Comparison of ENCODE assay signal across 10 mouse cellular contexts in genomic region chr5:139584971-139585747, GRCm38 (mm10). TPM values are rescaled to one million over a fixed set of nuclear protein-coding genes. Genes with fewer than 3 reads are reported as not detected.
A peak's percentile ranks its signal among the peaks of the same experiment; 100 is the strongest.
DNase-seq lines count a peak whose midpoint lies in the region; ATAC-seq lines count a peak whose summit lies in the region.
"Had no signal": no experiment of that assay in that cellular context is flagged by ENCODE, and none has a peak within 500 bp of the region (broad histone marks: within the 10 kb centered on the region; RNA-seq: fewer than 3 reads in every experiment).

No protein-coding gene starts in this region.

- peaks cover 5% of the 10 kb centered on the region; the same call in 1 of the 2 replicates for H3K4me1 ChIP-seq in embryonic facial prominence, embryonic 14.5 days (ENCODE audit: control insufficient read depth, insufficient read depth, low read length)
- peaks cover 34% of the 10 kb centered on the region for H3K4me1 ChIP-seq in hindbrain, embryonic 14.5 days (replicated peaks; ENCODE audit: control insufficient read depth, insufficient read depth, low read length)
- H3K4me1 ChIP-seq in neural tube, embryonic 13.5 days (replicated peaks): peaks cover 40% of the 10 kb centered on the region

- DNase-seq in left cerebral cortex, postnatal 4 days: peak; percentile 60
- DNase-seq in left cerebral cortex, adult 8-10 months (ENCODE audit: low spot score in 2 of 2): no peak
- peak; percentile 37 for DNase-seq in embryonic facial prominence, embryonic 14.5 days (ENCODE audit: low spot score)
- peak; percentile 51 for DNase-seq in hindbrain, embryonic 14.5 days (ENCODE audit: low spot score)
- DNase-seq in B cell, adult 2 months: no peak
- DNase-seq in yolk sac, embryonic 10.5 days (ENCODE audit: low spot score): no peak

- H3K27me3 ChIP-seq in embryonic facial prominence, embryonic 14.5 days (replicated peaks; ENCODE audit: control insufficient read depth, insufficient read depth, low read length): peaks cover 71% of the 10 kb centered on the region
- peaks cover 38% of the 10 kb centered on the region for H3K27me3 ChIP-seq in hindbrain, embryonic 14.5 days (ENCODE audit: control insufficient read depth, insufficient read depth, low read length)
- H3K27me3 ChIP-seq in neural tube, embryonic 13.5 days: peaks cover 69% of the 10 kb centered on the region

- peak overlapping the region; percentile 32 for H3K4me2 ChIP-seq in embryonic facial prominence, embryonic 14.5 days (ENCODE audit: low read depth, low read length)
- H3K4me2 ChIP-seq in hindbrain, embryonic 14.5 days (replicated peaks): peak overlapping the region; percentile 42
- peak overlapping the region; percentile 42 for H3K4me2 ChIP-seq in neural tube, embryonic 13.5 days

- ATAC-seq in embryonic facial prominence, embryonic 14.5 days (ENCODE audit: low read depth): peak; percentile 78; the same call in 1 of the 2 replicates
- ATAC-seq in hindbrain, embryonic 14.5 days (ENCODE audit: low FRiP score): peak; percentile 54
- peak; percentile 37; the same call in 1 of the 2 replicates for ATAC-seq in neural tube, embryonic 13.5 days (ENCODE audit: low read depth)
- ATAC-seq in CD4-positive, CD25-positive, alpha-beta regulatory T cell, adult 4 months: no peak

- no peaks in the 10 kb centered on the region for H3K36me3 ChIP-seq in embryonic facial prominence, embryonic 14.5 days (ENCODE audit: control insufficient read depth, insufficient read depth, low read length)
- no peaks in the 10 kb centered on the region for H3K36me3 ChIP-seq in hindbrain, embryonic 14.5 days (replicated peaks; ENCODE audit: control insufficient read depth, insufficient read depth)
- no peaks in the 10 kb centered on the region for H3K36me3 ChIP-seq in neural tube, embryonic 13.5 days
- H3K36me3 ChIP-seq: G1E had no signal

- H3K9ac ChIP-seq in embryonic facial prominence, embryonic 14.5 days (ENCODE audit: low read depth, low read length): 0 out of 2 replicates have a peak overlapping the region, but pooled peaks have one; percentile 35
- peak overlapping the region; percentile 39; the same call in 1 of the 2 replicates for H3K9ac ChIP-seq in hindbrain, embryonic 14.5 days
- peak overlapping the region; percentile 60 for H3K9ac ChIP-seq in neural tube, embryonic 13.5 days

- peak overlapping the region; percentile 14; the same call in 1 of the 2 replicates for H3K4me3 ChIP-seq in embryonic facial prominence, embryonic 14.5 days (ENCODE audit: low read depth, low read length)
- H3K4me3 ChIP-seq in hindbrain, embryonic 14.5 days (replicated peaks; ENCODE audit: low read length): no peak overlapping the region
- 0 out of 2 replicates have a peak overlapping the region, but pooled peaks have one; percentile 8 for H3K4me3 ChIP-seq in neural tube, embryonic 13.5 days
- H3K4me3 ChIP-seq: erythroblast, embryonic 14.5 days had no signal

- no peak overlapping the region for H3K27ac ChIP-seq in embryonic facial prominence, embryonic 14.5 days (replicated peaks; ENCODE audit: low read depth, low read length)
- H3K27ac ChIP-seq in hindbrain, embryonic 14.5 days: peak overlapping the region; percentile 73
- H3K27ac ChIP-seq in neural tube, embryonic 13.5 days (replicated peaks): peak overlapping the region; percentile 68

- WGBS in embryonic facial prominence, embryonic 14.5 days: 4% methylated on average over 33 of the region's 39 CpGs
- WGBS in hindbrain, embryonic 14.5 days: 2% methylated on average over 39 of the region's 39 CpGs
- WGBS in neural tube, embryonic 13.5 days: under 1% methylated on average over 39 of the region's 39 CpGs

- intact Hi-C loops in left cerebral cortex, postnatal 4 days (cut with DNase I): no loop called here

- H3K9me3 ChIP-seq in embryonic facial prominence, embryonic 14.5 days (ENCODE audit: control insufficient read depth, low read length): peaks cover 9% of the 10 kb centered on the region; the same call in 1 of the 2 replicates
- H3K9me3 ChIP-seq in hindbrain, embryonic 14.5 days (ENCODE audit: control insufficient read depth, low read length): no peaks in the 10 kb centered on the region
- H3K9me3 ChIP-seq in neural tube, embryonic 13.5 days: no peaks in the 10 kb centered on the region

RNA-seq across cellular contexts. Expression of gene Uncx, which starts 41.9 kb away (rescaled TPM):
- under 1 TPM in 1 of 2 experiments, not detected in 1; 0.64 TPM for total RNA-seq in left cerebral cortex, postnatal 4 days (2021)
- under 1 TPM in 3 of 4 experiments, not detected in 1; 0.14 to 0.74 (median 0.14) TPM for total RNA-seq in left cerebral cortex, adult 8-10 months (2022)
- 2.5 and 2.9 TPM in 2 replicates for polyA plus RNA-seq in embryonic facial prominence, embryonic 14.5 days (2014; fragmentation: Nextera tagmentation; extraction: Ambion mirVana)
- 25.4 and 31.0 TPM in 2 replicates for polyA plus RNA-seq in hindbrain, embryonic 14.5 days (2014; fragmentation: Nextera tagmentation; extraction: Ambion mirVana)
- 43.3 and 46.4 TPM in 2 replicates for polyA plus RNA-seq in neural tube, embryonic 13.5 days (2015; fragmentation: Nextera tagmentation; extraction: Ambion mirVana)
- not detected for polyA plus RNA-seq in CD4-positive, CD25-positive, alpha-beta regulatory T cell, adult 4 months (2017; shearing (Covaris generic))
- total RNA-seq: G1E had no signal
- polyA plus RNA-seq: erythroblast, embryonic 14.5 days; G1E had no signal

Comparison
In these comparisons a context has a peak if more than half of its experiments do, and no peak if none do; other contexts are left out.
1. DNase-seq: peak in left cerebral cortex, postnatal 4 days (single experiment), embryonic facial prominence, embryonic 14.5 days (single experiment) and hindbrain, embryonic 14.5 days (single experiment); none in left cerebral cortex, adult 8-10 months (0 of 2), B cell, adult 2 months (0 of 2) and yolk sac, embryonic 10.5 days (single experiment).
2. Peak in every context shown above with its lines, with median percentiles within 50 percentile points of each other: H3K4me2 ChIP-seq and H3K9ac ChIP-seq.